Mouse (Mus musculus) limb, embryonic 12.5 days (tissue): ENCODE data around the gene Pramel6. TPM values are rescaled to one million over a fixed set of nuclear protein-coding genes. Genes with fewer than 3 reads are reported as not detected.

Experiments
- ATAC-seq: fragments of 200-750 bp; cut with Nextera tagmentation; 2 replicates; pipeline ENCODE4 v1.8.0; 2017; ENCODE audit warnings: low read depth, moderate TSS enrichment; ENCODE audit not compliant: insufficient number of reproducible peaks, insufficient read depth, low FRiP score, low TSS enrichment
- H3K27ac ChIP-seq: fragments of 300-500 bp; sonication (generic); 2 replicates; pipeline ENCODE4 v1.5.1; 2016; ENCODE audit warnings: mild to moderate bottlenecking, moderate library complexity
- H3K27me3 ChIP-seq: fragments of 300-500 bp; sonication (generic); 2 replicates; pipeline ENCODE4 v1.6.1; 2016; ENCODE audit warnings: mild to moderate bottlenecking, moderate library complexity
- H3K36me3 ChIP-seq: fragments of 300-500 bp; sonication (generic); 2 replicates; pipeline ENCODE4 v1.6.1; 2016; ENCODE audit warnings: mild to moderate bottlenecking, moderate library complexity
- H3K4me1 ChIP-seq: fragments of 300-500 bp; sonication (generic); replicated peaks from 2 replicates; pipeline ENCODE4 v1.6.1; 2016
- H3K4me2 ChIP-seq: fragments of 300-500 bp; sonication (generic); 2 replicates; pipeline ENCODE4 v1.6.1; 2016; ENCODE audit warnings: mild to moderate bottlenecking, moderate library complexity
- H3K4me3 ChIP-seq: fragments of 300-500 bp; sonication (generic); replicated peaks from 2 replicates; pipeline ENCODE4 v1.5.1; 2016; ENCODE audit warnings: mild to moderate bottlenecking
- H3K9ac ChIP-seq: fragments of 300-500 bp; sonication (generic); replicated peaks from 2 replicates; pipeline ENCODE4 v1.6.1; 2016; ENCODE audit warnings: mild to moderate bottlenecking, moderate library complexity
- H3K9me3 ChIP-seq: fragments of 300-500 bp; sonication (generic); 2 replicates; pipeline ENCODE4 v1.6.1; 2016; ENCODE audit warnings: mild to moderate bottlenecking, moderate library complexity
- WGBS: fragments of 180-500 bp; shearing (Covaris S2); methylation state at CpG from one replicate; pipeline ENCODE4 v1.1.7; 2016; 5-methylcytosine and 5-hydroxymethylcytosine counted together
- polyA plus RNA-seq: library from polyadenylated mRNA; unstranded; fragments of >200 nt; fragmentation: Nextera tagmentation; extraction: Ambion mirVana; gene quantifications from 2 replicates; pipeline ENCODE4 v1.2.1, GENCODE M21; 2016

Gene Pramel6
- polyA plus RNA-seq, 1 experiment from 2014 or later = not detected

DNA sequence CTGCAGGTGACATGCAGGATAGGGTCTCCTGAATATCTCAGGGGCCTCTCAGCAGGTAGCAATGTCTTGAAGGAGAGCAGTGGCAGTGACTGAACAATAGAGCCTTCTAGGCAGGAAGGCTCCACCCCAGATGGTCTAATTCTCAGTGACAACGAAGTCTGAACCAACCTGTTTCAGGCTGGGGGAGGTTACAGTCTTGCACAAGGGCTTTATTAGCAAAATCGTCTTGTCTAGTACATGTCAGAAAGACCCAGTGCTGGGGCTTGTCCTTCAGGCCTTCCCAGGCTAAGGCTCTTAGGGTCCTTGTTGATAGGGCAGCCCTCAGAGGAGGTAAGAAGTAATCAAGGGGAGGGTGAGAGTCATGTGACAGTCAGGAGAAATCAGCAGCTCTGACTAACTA is 28.5 kb downstream of the Pramel6 start:
- Histone ChIP-seq H3K4me1 (no peaks in the 10 kb centered on the region), H3K27me3 (no peaks in the 10 kb centered on the region), H3K27ac (no peak overlapping the region), H3K36me3 (no peaks in the 10 kb centered on the region), H3K9ac (no peak overlapping the region), H3K9me3 (no peaks in the 10 kb centered on the region), H3K4me2 (no peak overlapping the region), H3K4me3 (no peak overlapping the region)
- ATAC-seq = no peak
- WGBS = 67% methylated on average over 2 of the region's 2 CpGs

DNA sequence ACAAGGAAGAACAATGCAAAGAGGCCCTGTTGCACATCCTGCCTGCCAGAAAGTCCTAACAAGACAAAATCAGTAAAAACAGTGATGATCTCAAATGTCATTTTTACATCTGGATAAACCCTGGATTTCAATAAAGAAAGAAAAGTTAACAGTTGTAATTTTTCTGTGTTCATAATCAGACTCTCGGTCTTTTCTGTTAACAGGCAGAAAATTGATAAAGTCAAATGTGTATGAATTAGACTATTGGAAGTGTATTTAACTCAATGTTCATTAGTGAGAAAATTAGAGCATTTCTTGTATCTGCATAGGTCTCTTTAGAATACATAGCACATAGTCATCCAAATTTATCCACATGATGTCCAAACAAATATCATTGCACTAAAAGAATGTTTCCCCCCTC is 39.1 kb downstream of the Pramel6 start, which contains the start of gene Olfr1128:
Olfr1128 (minus strand) TSS at position 101 of the 400 bp plus-strand sequence.
- Histone ChIP-seq H3K9ac (no peak within 1 kb of the TSS), H3K9me3 (no peaks in the 10 kb centered on the region), H3K4me1 (no peaks in the 10 kb centered on the region), H3K36me3 (no peaks in the 10 kb centered on the region), H3K27me3 (no peaks in the 10 kb centered on the region), H3K4me2 (no peak within 1 kb of the TSS), H3K27ac (no peak within 1 kb of the TSS), H3K4me3 (no peak within 1 kb of the TSS)
- WGBS = 95% methylated on average over 1 of the region's 1 CpGs
- no peak for ATAC-seq

Other genes with a start within 250 kb of the Pramel6 start
- not detected in 2 replicates for gene Olfr1116, start 239.0 kb upstream of the Pramel6 start, polyA plus RNA-seq
- not detected in 2 replicates for gene Olfr1118, start 199.0 kb upstream of the Pramel6 start, polyA plus RNA-seq
- gene Olfr1120, start 151.8 kb upstream of the Pramel6 start, polyA plus RNA-seq = not detected in 2 replicates
- not detected in 2 replicates for gene Olfr1121, start 136.7 kb upstream of the Pramel6 start, polyA plus RNA-seq
- not detected in 2 replicates for gene Olfr1122, start 120.7 kb upstream of the Pramel6 start, polyA plus RNA-seq
- gene Olfr1123, start 89.9 kb upstream of the Pramel6 start, polyA plus RNA-seq = not detected in 2 replicates
- gene Olfr1124, start 76.3 kb upstream of the Pramel6 start, polyA plus RNA-seq = 0.08 and 0.09 TPM in 2 replicates
- not detected in 2 replicates for gene Olfr1126, start 52.6 kb upstream of the Pramel6 start, polyA plus RNA-seq
- gene Pramel7, start 9.5 kb upstream of the Pramel6 start, polyA plus RNA-seq = not detected in 2 replicates
- not detected in 2 replicates for gene Olfr153, start 25.2 kb downstream of the Pramel6 start, polyA plus RNA-seq
- gene Olfr1128, start 39.0 kb downstream of the Pramel6 start, polyA plus RNA-seq = not detected in 2 replicates
- not detected in 2 replicates for gene Olfr1129, start 67.3 kb downstream of the Pramel6 start, polyA plus RNA-seq
- not detected in 2 replicates for gene Olfr1130, start 99.6 kb downstream of the Pramel6 start, polyA plus RNA-seq
- not detected in 2 replicates for gene Olfr1131, start 120.5 kb downstream of the Pramel6 start, polyA plus RNA-seq
- gene Olfr1132, start 131.0 kb downstream of the Pramel6 start, polyA plus RNA-seq = not detected in 2 replicates
- not detected in 2 replicates for gene Olfr1133, start 140.8 kb downstream of the Pramel6 start, polyA plus RNA-seq
- gene Olfr1134, start 151.9 kb downstream of the Pramel6 start, polyA plus RNA-seq = not detected in 2 replicates
- gene Olfr1135, start 167.1 kb downstream of the Pramel6 start, polyA plus RNA-seq = not detected in 2 replicates
- not detected in 2 replicates for gene Olfr1136, start 187.4 kb downstream of the Pramel6 start, polyA plus RNA-seq
- gene Olfr1137, start 206.6 kb downstream of the Pramel6 start, polyA plus RNA-seq = not detected in 2 replicates
- not detected in 2 replicates for gene Olfr1138, start 233.4 kb downstream of the Pramel6 start, polyA plus RNA-seq
- not detected in 2 replicates for gene Olfr1140, start 237.2 kb downstream of the Pramel6 start, polyA plus RNA-seq
- gene Olfr1141, start 247.4 kb downstream of the Pramel6 start, polyA plus RNA-seq = not detected in 2 replicates